Mouse (Mus musculus) spleen, adult 2 months (tissue): ENCODE results near the gene Aire. TPM values are rescaled to one million over a fixed set of nuclear protein-coding genes. Genes with fewer than 3 reads are reported as not detected.
A peak's percentile ranks its signal among the peaks of the same experiment; 100 is the strongest.
"Not testable (repeated sequence)": the region's sequence is repeated elsewhere in the genome, so short reads cannot be mapped to it uniquely, and the experiment has no call there.

ENCODE experiments used
- DNase-seq, 2 experiments: peaks; one replicate each; pipeline versions ENCODE4 v3.0.0 to v3.0.0-alpha.2; 2012 to 2021; ENCODE audit warnings: low spot score in 2 of 2, low read depth in 1 of 2
- H3K27ac ChIP-seq: fragments of 200-500 bp; 2 replicates; pipeline ENCODE4 v1.5.1; 2012; ENCODE audit warnings: low read length, inconsistent platforms; ENCODE audit not compliant: insufficient read depth
- H3K27me3 ChIP-seq: fragments of 200-500 bp; 2 replicates; pipeline ENCODE4 v1.6.1; 2012; ENCODE audit warnings: mild to moderate bottlenecking, moderate library complexity, low read length, inconsistent platforms; ENCODE audit not compliant: control insufficient read depth, insufficient read depth
- H3K36me3 ChIP-seq: fragments of 200-500 bp; 2 replicates; pipeline ENCODE4 v1.6.1; 2012; ENCODE audit warnings: mild to moderate bottlenecking, low read length, inconsistent platforms; ENCODE audit not compliant: control insufficient read depth, insufficient read depth
- H3K4me1 ChIP-seq: fragments of 200-500 bp; 2 replicates; pipeline ENCODE4 v1.6.1; 2011; ENCODE audit warnings: inconsistent platforms; ENCODE audit not compliant: control insufficient read depth, insufficient read depth, insufficient read length
- H3K4me3 ChIP-seq: fragments of 200-500 bp; 2 replicates; pipeline ENCODE4 v1.5.1; 2011; ENCODE audit warnings: mild to moderate bottlenecking, inconsistent platforms; ENCODE audit not compliant: insufficient read depth, insufficient read length; ENCODE audit errors: extremely low read depth
- CTCF ChIP-seq: fragments of 200-500 bp; IDR thresholded peaks from 2 replicates; pipeline ENCODE4 v1.5.1; 2011; ENCODE audit warnings: mild to moderate bottlenecking, inconsistent platforms; ENCODE audit not compliant: insufficient read depth, insufficient read length, insufficient replicate concordance; ENCODE audit errors: extremely low read depth
- POLR2A ChIP-seq: fragments of 200-500 bp; IDR thresholded peaks from 2 replicates; pipeline ENCODE4 v1.6.1; 2011; ENCODE audit warnings: low read depth, low read length, inconsistent platforms
- WGBS: fragments of 180-500 bp; shearing (Covaris S2); methylation state at CpG from one replicate; pipeline ENCODE4 v1.1.7; 2018; 5-methylcytosine and 5-hydroxymethylcytosine counted together
- polyA plus RNA-seq: library from polyadenylated mRNA; depleted of rRNA; stranded (reverse); fragments of >200 nt; gene quantifications from 2 replicates; pipeline ENCODE4 v1.2.3, GENCODE M21; 2012

Aire gene
- polyA plus RNA-seq, 1 experiment = 4.0 TPM

GRCm38 (mm10) chr10:78042096-78042495, 1.3 kb downstream of the Aire start:
- H3K4me1 ChIP-seq = 0 out of 2 replicates have a peak, but pooled peaks cover 2% of the 10 kb centered on the region
- no peaks in the 10 kb centered on the region for H3K36me3 ChIP-seq
- WGBS = 31% methylated on average over 7 of the region's 7 CpGs
- no peak overlapping the region for H3K27ac ChIP-seq
- DNase-seq = no peak
- H3K4me3 ChIP-seq = no peak overlapping the region
- no peaks in the 10 kb centered on the region for H3K27me3 ChIP-seq
- TF ChIP-seq CTCF (no peak), POLR2A (no peak)

- no peak within 1 kb of the TSS for H3K4me3 ChIP-seq
- no peaks in the 10 kb centered on the region for H3K36me3 ChIP-seq
- no peak for TF ChIP-seq POLR2A
- no peak for TF ChIP-seq CTCF
- no peaks in the 10 kb centered on the region for H3K27me3 ChIP-seq
- WGBS = 94% methylated on average over 5 of the region's 5 CpGs
- H3K4me1 ChIP-seq = 0 out of 2 replicates have a peak, but pooled peaks cover 2% of the 10 kb centered on the region
- no peak for DNase-seq
- H3K27ac ChIP-seq = no peak within 1 kb of the TSS
Measured at GRCm38 (mm10) chr10:78041647-78042046, 1.8 kb downstream of the Aire start, which contains the start of gene Dnmt3l. Dnmt3l (plus strand) TSS chr10:78041947.

- H3K27me3 ChIP-seq = no peaks in the 10 kb centered on the region
- no peaks in the 10 kb centered on the region for H3K4me1 ChIP-seq
- TF ChIP-seq POLR2A = no peak
- no peak for TF ChIP-seq CTCF
- DNase-seq = no peak
- 83% methylated on average over 4 of the region's 4 CpGs for WGBS
- no peaks in the 10 kb centered on the region for H3K36me3 ChIP-seq
- H3K27ac ChIP-seq = no peak overlapping the region
- no peak overlapping the region for H3K4me3 ChIP-seq
Measured at GRCm38 (mm10) chr10:78037139-78037538, 6.3 kb downstream of the Aire start.

- no peaks in the 10 kb centered on the region for H3K27me3 ChIP-seq
- no peaks in the 10 kb centered on the region for H3K36me3 ChIP-seq
- DNase-seq = no peak
- no peak overlapping the region for H3K27ac ChIP-seq
- no peak overlapping the region for H3K4me3 ChIP-seq
- TF ChIP-seq CTCF (no peak), POLR2A (no peak)
- H3K4me1 ChIP-seq = no peaks in the 10 kb centered on the region
- 72% methylated on average over 2 of the region's 2 CpGs for WGBS
Measured at GRCm38 (mm10) chr10:78031987-78032386, 11.4 kb downstream of the Aire start.

- Histone ChIP-seq H3K4me3 (no peak overlapping the region), H3K36me3 (no peaks in the 10 kb centered on the region), H3K27ac (no peak overlapping the region), H3K4me1 (no peaks in the 10 kb centered on the region), H3K27me3 (no peaks in the 10 kb centered on the region)
- no peak for DNase-seq
- WGBS = 94% methylated on average over 1 of the region's 1 CpGs
- TF ChIP-seq POLR2A (no peak), CTCF (no peak)
Measured at GRCm38 (mm10) chr10:78029080-78029479, 14.3 kb downstream of the Aire start.

- TF ChIP-seq CTCF = peak; percentile 79; the same call in 1 of the 2 replicates
- TF ChIP-seq POLR2A = no peak
- Histone ChIP-seq H3K4me1 (no peaks in the 10 kb centered on the region), H3K27ac (no peak overlapping the region), H3K27me3 (no peaks in the 10 kb centered on the region), H3K4me3 (no peak overlapping the region), H3K36me3 (no peaks in the 10 kb centered on the region)
- peak; percentile 63 to 68 for DNase-seq
- 3% methylated on average over 5 of the region's 5 CpGs for WGBS
Measured at GRCm38 (mm10) chr10:78028129-78028528, 15.3 kb downstream of the Aire start.

GRCm38 (mm10) chr10:78025453-78025852, 18.0 kb downstream of the Aire start:
- not testable (repeated sequence) for H3K4me1 ChIP-seq, H3K27ac ChIP-seq, H3K4me3 ChIP-seq, DNase-seq, H3K27me3 ChIP-seq, H3K36me3 ChIP-seq
- WGBS = 35% methylated on average over 6 of the region's 8 CpGs

GRCm38 (mm10) chr10:78019984-78020383, 23.4 kb downstream of the Aire start:
- not testable (repeated sequence) for H3K27ac ChIP-seq, H3K36me3 ChIP-seq, H3K4me1 ChIP-seq, DNase-seq, H3K27me3 ChIP-seq, H3K4me3 ChIP-seq
- 88% methylated on average over 7 of the region's 11 CpGs for WGBS
